Mouse (Mus musculus): Measurements from ENCODE around the gene Rab21. TPM values are rescaled to one million over a fixed set of nuclear protein-coding genes. Genes with fewer than 3 reads are reported as not detected.
"Not testable (repeated sequence)": the region's sequence is repeated elsewhere in the genome, so short reads cannot be mapped to it uniquely, and the experiment has no call there.

The Rab21 gene
- polyA plus RNA-seq, 1 experiment from 2014 or later: 6.7 TPM

GRCm38 (mm10) chr10:115321317-115322035 lies 6.1 kb upstream of the Rab21 start:
- H3K27me3 ChIP-seq: no peaks in the 10 kb centered on the region
- H3K4me3 ChIP-seq (replicated peaks): no peak overlapping the region
- no peak for ATAC-seq
- H3K9me3 ChIP-seq: no peaks in the 10 kb centered on the region
- no peak overlapping the region for H3K9ac ChIP-seq (replicated peaks)
- no peak overlapping the region for H3K27ac ChIP-seq
- H3K4me1 ChIP-seq (replicated peaks): peaks cover 1% of the 10 kb centered on the region
- no peaks in the 10 kb centered on the region for H3K36me3 ChIP-seq
- 63% methylated on average over 5 of the region's 5 CpGs for WGBS
- no peak overlapping the region for H3K4me2 ChIP-seq (replicated peaks)

GRCm38 (mm10) chr10:115318388-115318787 lies 3.0 kb upstream of the Rab21 start:
- not testable (repeated sequence) for H3K27ac ChIP-seq; H3K4me2 ChIP-seq (replicated peaks); H3K36me3 ChIP-seq; H3K27me3 ChIP-seq; H3K9ac ChIP-seq (replicated peaks); ATAC-seq; H3K4me3 ChIP-seq (replicated peaks); H3K9me3 ChIP-seq
- peaks cover 16% of the 10 kb centered on the region for H3K4me1 ChIP-seq (replicated peaks)
- WGBS: 64% methylated on average over 3 of the region's 3 CpGs

DNA sequence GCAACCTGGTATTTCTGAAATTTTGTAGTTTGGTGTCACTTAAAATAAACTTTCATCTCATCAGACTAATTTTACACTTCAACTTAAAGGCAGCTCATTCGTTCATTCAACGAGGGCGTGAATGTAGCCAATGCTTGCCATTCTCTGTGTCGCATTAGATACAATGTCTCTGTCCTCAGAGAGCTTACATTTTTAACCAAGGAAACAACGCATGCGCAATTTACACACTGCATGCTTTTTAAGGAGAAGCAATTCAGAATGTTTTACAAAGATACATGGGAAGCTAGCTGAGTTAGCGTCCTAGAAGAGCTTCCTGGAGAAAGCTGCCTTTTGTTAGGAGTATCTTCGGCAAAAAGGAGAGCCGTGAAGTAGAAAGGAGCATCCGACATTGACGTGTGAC lies 919 bp upstream of the Rab21 start:
- peak overlapping the region; percentile 94 for H3K27ac ChIP-seq
- peak overlapping the region; percentile 94; the same call in 1 of the 2 replicates for H3K9ac ChIP-seq (replicated peaks)
- no peaks in the 10 kb centered on the region for H3K9me3 ChIP-seq

GRCm38 (mm10) chr10:115314582-115315452 lies 577 bp downstream of the Rab21 start:
- Histone ChIP-seq H3K9me3 (no peaks in the 10 kb centered on the region), H3K27me3 (no peaks in the 10 kb centered on the region), H3K4me2 (replicated peaks) (peak overlapping the region; percentile 82), H3K4me1 (replicated peaks) (peaks cover 43% of the 10 kb centered on the region), H3K9ac (replicated peaks) (peak overlapping the region; percentile 94), H3K36me3 (no peaks in the 10 kb centered on the region), H3K27ac (peak overlapping the region; percentile 94), H3K4me3 (replicated peaks) (peak overlapping the region; percentile 96)
- WGBS: 2% methylated on average over 46 of the region's 73 CpGs
- ATAC-seq: peak; percentile 81

More for the DNA sequence above, 919 bp upstream of the Rab21 start:
- H3K4me3 ChIP-seq (replicated peaks): peak overlapping the region; percentile 96
- ATAC-seq: no peak
- no peaks in the 10 kb centered on the region for H3K27me3 ChIP-seq
- H3K4me1 ChIP-seq (replicated peaks): peaks cover 34% of the 10 kb centered on the region
- WGBS: 54% methylated on average over 11 of the region's 11 CpGs
- peak overlapping the region; percentile 82 for H3K4me2 ChIP-seq (replicated peaks)
- no peaks in the 10 kb centered on the region for H3K36me3 ChIP-seq

GRCm38 (mm10) chr10:115314287-115314581 lies 1.2 kb downstream of the Rab21 start:
- no peaks in the 10 kb centered on the region for H3K9me3 ChIP-seq
- ATAC-seq: no peak
- no peaks in the 10 kb centered on the region for H3K27me3 ChIP-seq
- H3K9ac ChIP-seq (replicated peaks): peak overlapping the region; percentile 94
- peak overlapping the region; percentile 82 for H3K4me2 ChIP-seq (replicated peaks)
- H3K4me1 ChIP-seq (replicated peaks): peaks cover 43% of the 10 kb centered on the region
- WGBS: 29% methylated on average over 6 of the region's 6 CpGs
- H3K27ac ChIP-seq: no peak overlapping the region
- H3K36me3 ChIP-seq: no peaks in the 10 kb centered on the region
- H3K4me3 ChIP-seq (replicated peaks): peak overlapping the region; percentile 96

- no peak for ATAC-seq
- no peaks in the 10 kb centered on the region for H3K36me3 ChIP-seq
- no peak overlapping the region for H3K27ac ChIP-seq
- H3K27me3 ChIP-seq: no peaks in the 10 kb centered on the region
- peak overlapping the region; percentile 94 for H3K9ac ChIP-seq (replicated peaks)
- H3K9me3 ChIP-seq: no peaks in the 10 kb centered on the region
- H3K4me1 ChIP-seq (replicated peaks): peaks cover 43% of the 10 kb centered on the region
- WGBS: 68% methylated on average over 14 of the region's 14 CpGs
- peak overlapping the region; percentile 82 for H3K4me2 ChIP-seq (replicated peaks)
- peak overlapping the region; percentile 96 for H3K4me3 ChIP-seq (replicated peaks)
These were observed 1.6 kb downstream of the Rab21 start for GRCm38 (mm10) chr10:115313641-115314286.

DNA sequence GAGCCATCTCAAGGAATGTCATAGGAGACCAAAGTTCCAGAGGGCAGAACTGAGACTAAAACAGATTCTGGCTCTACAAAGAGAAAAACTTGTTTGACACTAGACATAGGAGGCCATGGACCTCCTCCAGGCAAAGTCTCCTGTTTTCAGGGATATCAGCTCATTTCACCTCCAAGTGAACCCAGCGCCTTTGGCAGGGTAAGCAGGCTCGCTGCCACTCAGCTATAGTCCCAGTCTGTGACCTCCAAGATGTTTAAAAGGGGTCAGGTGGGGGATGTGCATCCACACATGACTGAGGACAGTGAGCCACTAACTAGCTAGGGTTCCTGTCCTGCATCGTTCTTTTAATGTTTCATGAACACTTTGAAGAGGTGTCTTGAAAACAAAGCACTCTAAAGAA lies 2.7 kb downstream of the Rab21 start:
- H3K4me3 ChIP-seq (replicated peaks): no peak overlapping the region
- no peak overlapping the region for H3K27ac ChIP-seq
- H3K4me2 ChIP-seq (replicated peaks): peak overlapping the region; percentile 6
- ATAC-seq: no peak
- H3K4me1 ChIP-seq (replicated peaks): peaks cover 43% of the 10 kb centered on the region
- H3K9ac ChIP-seq (replicated peaks): no peak overlapping the region
- H3K36me3 ChIP-seq: no peaks in the 10 kb centered on the region
- 68% methylated on average over 3 of the region's 3 CpGs for WGBS
- no peaks in the 10 kb centered on the region for H3K27me3 ChIP-seq
- no peaks in the 10 kb centered on the region for H3K9me3 ChIP-seq

- peak overlapping the region; percentile 6; the same call in 1 of the 2 replicates for H3K4me2 ChIP-seq (replicated peaks)
- H3K9ac ChIP-seq (replicated peaks): no peak overlapping the region
- H3K36me3 ChIP-seq: no peaks in the 10 kb centered on the region
- peaks cover 43% of the 10 kb centered on the region for H3K4me1 ChIP-seq (replicated peaks)
- no peak overlapping the region for H3K27ac ChIP-seq
- no peaks in the 10 kb centered on the region for H3K27me3 ChIP-seq
- H3K9me3 ChIP-seq: no peaks in the 10 kb centered on the region
- 89% methylated on average over 5 of the region's 5 CpGs for WGBS
- ATAC-seq: no peak
- H3K4me3 ChIP-seq (replicated peaks): no peak overlapping the region
These were observed 3.2 kb downstream of the Rab21 start for GRCm38 (mm10) chr10:115312194-115312593.

DNA sequence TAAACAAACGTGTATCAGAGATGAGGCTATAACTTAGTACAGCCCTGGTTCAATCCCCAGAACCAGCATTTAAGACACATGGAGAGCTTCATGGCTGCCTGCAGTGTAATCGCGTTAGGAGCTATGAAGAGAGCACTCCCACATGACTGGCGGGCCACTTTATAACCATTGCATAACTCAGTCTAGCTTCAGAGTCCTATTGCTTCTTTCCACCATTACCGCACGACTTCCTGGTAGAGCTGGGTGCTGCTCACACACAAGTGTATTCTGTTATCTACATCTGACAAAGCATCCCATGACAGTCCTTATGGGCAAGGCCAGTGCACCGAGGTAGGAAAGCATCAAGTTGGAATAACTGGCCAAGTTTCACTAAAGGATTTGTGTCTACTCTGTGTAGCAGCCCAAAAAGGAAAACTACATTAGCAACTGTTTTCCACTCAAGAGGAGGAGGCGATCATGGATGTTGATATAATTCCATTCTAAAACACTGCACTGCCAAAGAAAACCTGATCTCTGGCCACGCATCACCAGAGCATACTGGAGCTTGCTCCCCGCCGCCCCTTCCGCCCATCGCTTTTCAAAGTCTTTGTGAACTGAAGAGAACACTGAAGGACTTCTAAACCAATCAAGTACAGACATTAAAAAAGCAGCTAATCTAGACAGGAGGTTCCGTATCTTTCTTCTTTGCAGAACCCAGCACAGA lies 4.0 kb downstream of the Rab21 start:
- Histone ChIP-seq H3K4me3 (replicated peaks) (no peak overlapping the region), H3K27ac (no peak overlapping the region), H3K36me3 (no peaks in the 10 kb centered on the region), H3K9me3 (no peaks in the 10 kb centered on the region), H3K27me3 (no peaks in the 10 kb centered on the region), H3K4me1 (replicated peaks) (peaks cover 41% of the 10 kb centered on the region), H3K4me2 (replicated peaks) (no peak overlapping the region), H3K9ac (replicated peaks) (no peak overlapping the region)
- WGBS: 87% methylated on average over 14 of the region's 14 CpGs
- no peak for ATAC-seq

GRCm38 (mm10) chr10:115309191-115309590 lies 6.2 kb downstream of the Rab21 start:
- H3K9ac ChIP-seq (replicated peaks): no peak overlapping the region
- no peak overlapping the region for H3K4me3 ChIP-seq (replicated peaks)
- peaks cover 34% of the 10 kb centered on the region for H3K4me1 ChIP-seq (replicated peaks)
- no peak for ATAC-seq
- peaks cover 3% of the 10 kb centered on the region; the same call in 1 of the 2 replicates for H3K36me3 ChIP-seq
- no peaks in the 10 kb centered on the region for H3K9me3 ChIP-seq
- no peaks in the 10 kb centered on the region for H3K27me3 ChIP-seq
- H3K4me2 ChIP-seq (replicated peaks): no peak overlapping the region
- WGBS: 90% methylated on average over 4 of the region's 4 CpGs
- H3K27ac ChIP-seq: no peak overlapping the region

DNA sequence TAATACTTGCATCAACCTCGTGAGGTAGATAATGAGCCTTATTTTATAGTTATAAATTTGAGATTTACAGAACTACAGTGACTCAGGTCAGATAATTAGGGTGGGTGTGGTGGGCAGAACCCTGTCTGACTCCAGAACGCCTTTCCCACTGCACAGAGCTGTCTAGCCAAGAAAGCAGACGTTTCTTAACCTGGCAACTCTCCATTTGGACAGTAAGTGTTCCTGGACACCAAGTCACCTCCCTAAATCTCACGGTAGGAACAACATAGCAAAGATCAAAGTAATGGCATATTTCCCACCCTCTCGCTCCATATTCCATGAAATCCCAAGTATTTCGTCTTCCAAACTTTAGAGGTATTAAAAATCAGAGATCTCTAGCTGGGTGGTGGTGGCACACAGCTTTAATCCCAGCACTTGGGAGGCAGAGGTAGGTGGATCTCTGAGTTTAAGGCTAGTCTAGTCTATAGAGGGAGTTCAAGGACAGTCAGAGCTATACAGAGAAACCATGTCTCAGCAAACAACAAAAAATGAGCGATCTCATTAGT lies 8.0 kb downstream of the Rab21 start:
- Histone ChIP-seq H3K9ac (replicated peaks) (no peak overlapping the region), H3K27me3 (no peaks in the 10 kb centered on the region), H3K4me3 (replicated peaks) (no peak overlapping the region), H3K36me3 (peaks cover 8% of the 10 kb centered on the region), H3K9me3 (no peaks in the 10 kb centered on the region), H3K4me2 (replicated peaks) (no peak overlapping the region), H3K4me1 (replicated peaks) (peaks cover 17% of the 10 kb centered on the region), H3K27ac (no peak overlapping the region)
- 93% methylated on average over 7 of the region's 7 CpGs for WGBS
- ATAC-seq: no peak
